Mouse (Mus musculus): ENCODE measurements around the gene P3h3. TPM values are rescaled to one million over a fixed set of nuclear protein-coding genes. Genes with fewer than 3 reads are reported as not detected.
"Not testable (repeated sequence)": the region's sequence is repeated elsewhere in the genome, so short reads cannot be mapped to it uniquely, and the experiment has no call there.

Gene P3h3
- polyA plus RNA-seq, 1 experiment from 2014 or later, result 16.4 TPM

DNA sequence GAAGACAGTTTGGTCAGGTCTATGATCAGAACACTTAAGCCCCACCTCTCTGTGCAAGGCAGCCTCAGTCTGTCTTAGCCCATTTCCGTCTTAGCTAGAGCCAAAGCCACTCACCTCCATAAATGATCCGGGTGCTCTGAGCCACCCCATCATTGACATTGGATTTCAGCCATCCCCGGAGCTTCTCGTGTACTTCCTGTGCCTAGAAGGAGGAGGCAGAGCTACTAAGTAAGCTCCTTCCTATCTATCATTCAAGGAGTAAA is 46.2 kb downstream of the P3h3 start:
- no peaks in the 10 kb centered on the region for H3K9me3 ChIP-seq
- H3K4me2 ChIP-seq, result no peak overlapping the region
- no peak overlapping the region for H3K9ac ChIP-seq
- no peak overlapping the region for H3K4me3 ChIP-seq
- ATAC-seq (ENCODE audit: low FRiP score), result no peak
- no peak overlapping the region for H3K27ac ChIP-seq
- 94% methylated on average over 4 of the region's 4 CpGs for WGBS
- H3K27me3 ChIP-seq, result no peaks in the 10 kb centered on the region
- H3K36me3 ChIP-seq, result peaks cover 29% of the 10 kb centered on the region
- H3K4me1 ChIP-seq (replicated peaks), result peaks cover 61% of the 10 kb centered on the region

DNA sequence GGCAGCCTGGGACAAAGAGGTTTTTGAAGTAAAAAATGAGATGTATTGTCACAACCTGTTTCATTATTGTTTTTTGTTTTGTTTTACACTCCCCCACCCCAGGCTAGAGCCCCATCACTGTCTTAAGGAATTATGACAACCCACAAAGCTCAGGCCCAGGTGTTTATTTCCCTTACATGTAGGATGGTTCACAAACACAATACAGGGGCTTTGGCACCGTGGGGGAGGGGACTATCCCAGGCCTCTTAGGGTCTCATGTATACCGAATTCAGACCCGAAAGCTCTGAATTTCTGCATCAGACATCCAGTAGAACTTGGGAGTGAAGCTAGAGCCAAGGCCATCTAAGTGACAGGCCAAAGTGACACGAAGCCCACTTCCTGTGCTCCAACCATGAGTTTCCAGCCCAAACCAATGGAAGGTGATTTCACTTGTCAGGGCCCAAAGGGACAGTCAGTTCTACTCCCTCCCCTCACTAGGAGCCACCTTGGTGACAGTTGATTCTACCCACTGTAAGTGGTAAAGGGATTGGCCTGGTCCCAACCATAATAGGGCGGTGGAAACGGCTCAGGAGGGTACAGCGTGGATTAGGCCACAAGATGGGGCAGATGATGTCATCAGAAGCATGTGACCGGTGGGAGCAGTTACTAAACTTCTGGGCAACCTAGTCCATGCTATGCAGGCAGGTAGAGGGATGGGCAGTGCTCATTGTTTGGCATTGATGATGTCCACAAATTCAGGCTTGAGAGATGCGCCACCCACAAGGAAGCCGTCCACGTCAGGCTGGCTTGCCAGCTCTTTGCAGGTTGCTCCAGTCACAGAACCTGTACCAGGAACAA is 46.8 kb downstream of the P3h3 start:
- not testable (repeated sequence) for H3K9ac ChIP-seq; H3K27me3 ChIP-seq; ATAC-seq (ENCODE audit: low FRiP score); H3K9me3 ChIP-seq; H3K4me3 ChIP-seq; H3K27ac ChIP-seq
- Histone ChIP-seq H3K36me3 (peaks cover 25% of the 10 kb centered on the region), H3K4me2 (0 out of 2 replicates have a peak overlapping the region, but pooled peaks have one; percentile 83), H3K4me1 (replicated peaks) (peaks cover 66% of the 10 kb centered on the region)
- WGBS, result 86% methylated on average over 11 of the region's 11 CpGs

DNA sequence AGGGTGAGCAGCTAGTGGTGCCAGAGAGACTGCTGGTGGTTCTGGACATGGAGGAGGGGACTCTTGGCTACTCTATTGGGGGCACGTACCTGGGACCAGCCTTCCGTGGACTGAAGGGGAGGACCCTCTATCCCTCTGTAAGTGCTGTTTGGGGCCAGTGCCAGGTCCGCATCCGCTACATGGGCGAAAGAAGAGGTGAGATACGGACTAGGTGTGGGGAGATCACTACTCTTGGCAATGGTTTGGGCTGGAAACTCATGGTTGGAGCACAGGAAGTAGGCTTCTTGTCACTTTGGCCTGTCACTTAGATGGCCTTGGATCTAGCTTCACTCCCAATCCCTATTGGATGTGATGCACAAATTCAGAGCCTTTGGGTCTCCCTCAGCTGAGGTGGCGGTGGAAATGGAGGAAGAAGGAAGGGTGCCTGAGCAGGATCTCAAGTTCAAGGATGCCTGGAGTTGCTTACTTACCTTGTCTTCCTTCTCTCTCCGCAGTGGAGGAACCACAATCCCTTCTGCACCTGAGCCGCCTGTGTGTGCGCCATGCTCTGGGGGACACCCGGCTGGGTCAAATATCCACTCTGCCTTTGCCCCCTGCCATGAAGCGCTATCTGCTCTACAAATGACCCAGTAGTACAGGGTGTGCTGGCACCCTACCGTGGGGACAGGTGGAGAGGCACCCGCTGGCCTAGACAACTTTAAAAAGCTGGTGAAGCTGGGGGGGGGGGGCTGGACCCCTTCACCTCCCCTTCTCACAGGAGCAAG is 47.6 kb downstream of the P3h3 start:
- H3K4me3 ChIP-seq, result peak overlapping the region; percentile 49
- peak overlapping the region; percentile 83 for H3K4me2 ChIP-seq
- WGBS, result 41% methylated on average over 14 of the region's 14 CpGs
- peaks cover 68% of the 10 kb centered on the region for H3K4me1 ChIP-seq (replicated peaks)
- peak overlapping the region; percentile 72 for H3K9ac ChIP-seq
- peak overlapping the region; percentile 83 for H3K27ac ChIP-seq
- no peaks in the 10 kb centered on the region for H3K27me3 ChIP-seq
- no peak for ATAC-seq (ENCODE audit: low FRiP score)
- peaks cover 16% of the 10 kb centered on the region for H3K36me3 ChIP-seq
- no peaks in the 10 kb centered on the region for H3K9me3 ChIP-seq

DNA sequence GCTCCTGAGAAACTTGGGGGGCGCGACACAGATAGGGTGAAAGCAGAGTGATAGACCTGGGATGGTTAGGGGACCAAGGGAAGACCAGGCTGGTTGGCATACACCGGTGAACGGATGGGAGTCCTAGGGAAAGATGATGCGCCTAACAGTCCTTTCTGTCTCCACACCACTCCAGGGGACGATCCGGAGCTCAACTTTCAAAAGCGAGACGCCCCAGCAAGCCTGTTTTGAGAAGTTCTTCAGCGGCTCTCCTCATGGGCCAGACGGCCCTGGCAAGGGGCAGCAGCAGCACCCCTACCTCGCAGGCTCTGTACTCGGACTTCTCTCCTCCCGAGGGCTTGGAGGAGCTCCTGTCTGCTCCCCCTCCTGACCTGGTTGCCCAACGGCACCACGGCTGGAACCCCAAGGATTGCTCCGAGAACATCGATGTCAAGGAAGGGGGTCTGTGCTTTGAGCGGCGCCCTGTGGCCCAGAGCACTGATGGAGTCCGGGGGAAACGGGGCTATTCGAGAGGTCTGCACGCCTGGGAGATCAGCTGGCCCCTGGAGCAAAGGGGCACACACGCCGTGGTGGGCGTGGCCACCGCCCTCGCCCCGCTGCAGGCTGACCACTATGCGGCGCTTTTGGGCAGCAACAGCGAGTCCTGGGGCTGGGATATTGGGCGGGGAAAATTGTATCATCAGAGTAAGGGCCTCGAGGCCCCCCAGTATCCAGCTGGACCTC is 48.3 kb downstream of the P3h3 start:
- Histone ChIP-seq H3K27me3 (no peaks in the 10 kb centered on the region), H3K4me3 (peak overlapping the region; percentile 49), H3K4me1 (replicated peaks) (peaks cover 60% of the 10 kb centered on the region), H3K4me2 (peak overlapping the region; percentile 83), H3K9me3 (no peaks in the 10 kb centered on the region), H3K36me3 (peaks cover 14% of the 10 kb centered on the region), H3K27ac (peak overlapping the region; percentile 83), H3K9ac (peak overlapping the region; percentile 72)
- under 1% methylated on average over 35 of the region's 35 CpGs for WGBS
- ATAC-seq (ENCODE audit: low FRiP score), result no peak

DNA sequence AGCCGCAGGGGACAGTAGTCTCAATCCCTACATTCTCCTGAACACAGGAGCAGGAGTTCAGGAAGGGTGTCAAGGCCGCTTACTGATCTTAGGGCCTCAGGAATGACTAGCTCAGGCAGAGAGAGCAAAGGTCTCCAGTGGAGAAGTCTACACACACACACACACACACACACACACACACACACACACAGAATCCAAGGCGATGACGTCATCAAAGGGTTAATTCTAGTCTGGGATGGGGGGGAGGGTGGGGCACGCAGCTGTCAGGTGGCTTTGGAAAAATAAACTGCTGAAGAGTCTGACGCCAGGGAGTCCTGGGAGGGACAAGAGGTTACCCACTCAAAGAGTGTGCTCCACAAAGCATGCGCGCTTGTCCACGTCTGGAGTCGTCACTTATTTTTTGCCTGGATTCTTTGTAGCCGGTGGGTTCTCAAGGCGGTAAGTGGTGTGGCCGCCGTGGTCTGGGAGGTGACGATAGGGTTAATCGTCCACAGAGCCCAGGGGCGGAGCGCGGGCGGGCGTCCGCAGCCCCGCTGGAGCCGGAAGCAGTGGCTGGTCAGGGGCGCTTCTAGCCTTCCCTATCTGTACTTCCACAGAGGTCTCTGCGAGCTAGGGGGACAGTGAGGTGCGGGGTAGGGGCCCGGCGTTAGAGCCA is 49.1 kb downstream of the P3h3 start, which contains the start of gene Spsb2:
Gene Spsb2, plus strand, starts transcription at position 304 of the 655 bp plus-strand sequence.
- peak within 1 kb of the TSS; percentile 83 for H3K4me2 ChIP-seq
- H3K27me3 ChIP-seq, result no peaks in the 10 kb centered on the region
- H3K27ac ChIP-seq, result peak within 1 kb of the TSS; percentile 83
- no peaks in the 10 kb centered on the region for H3K9me3 ChIP-seq
- peaks cover 14% of the 10 kb centered on the region for H3K36me3 ChIP-seq
- peak within 1 kb of the TSS; percentile 49 for H3K4me3 ChIP-seq
- H3K4me1 ChIP-seq (replicated peaks), result peaks cover 58% of the 10 kb centered on the region
- peak within 1 kb of the TSS; percentile 72 for H3K9ac ChIP-seq
- ATAC-seq (ENCODE audit: low FRiP score), result peak; percentile 11
- 3% methylated on average over 28 of the region's 29 CpGs for WGBS

DNA sequence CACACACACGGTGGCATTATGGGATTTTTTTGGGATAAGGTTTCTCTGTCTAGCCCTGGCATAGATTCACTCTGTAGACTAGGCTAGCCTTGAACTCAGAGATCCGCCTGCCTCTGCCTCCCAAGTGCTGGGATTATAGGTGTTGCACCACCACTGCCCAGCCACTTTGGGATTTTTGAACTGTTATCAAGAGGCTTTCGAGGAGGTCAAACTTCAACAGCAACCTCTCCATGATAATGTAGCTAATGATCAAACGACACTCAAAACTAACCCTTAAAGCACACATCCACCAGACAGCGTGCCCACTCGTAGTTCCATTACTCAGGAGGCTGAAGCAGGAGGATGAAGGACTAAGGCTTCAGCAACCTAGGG is 49.6 kb downstream of the P3h3 start:
- Histone ChIP-seq H3K27me3 (no peaks in the 10 kb centered on the region), H3K27ac (peak overlapping the region; percentile 83), H3K9ac (peak overlapping the region; percentile 72; the same call in 1 of the 2 replicates), H3K4me2 (peak overlapping the region; percentile 83), H3K36me3 (peaks cover 14% of the 10 kb centered on the region), H3K9me3 (no peaks in the 10 kb centered on the region), H3K4me3 (peak overlapping the region; percentile 49; the same call in 1 of the 2 replicates), H3K4me1 (replicated peaks) (peaks cover 54% of the 10 kb centered on the region)
- no peak for ATAC-seq (ENCODE audit: low FRiP score)
- WGBS, result 85% methylated on average over 6 of the region's 6 CpGs

DNA sequence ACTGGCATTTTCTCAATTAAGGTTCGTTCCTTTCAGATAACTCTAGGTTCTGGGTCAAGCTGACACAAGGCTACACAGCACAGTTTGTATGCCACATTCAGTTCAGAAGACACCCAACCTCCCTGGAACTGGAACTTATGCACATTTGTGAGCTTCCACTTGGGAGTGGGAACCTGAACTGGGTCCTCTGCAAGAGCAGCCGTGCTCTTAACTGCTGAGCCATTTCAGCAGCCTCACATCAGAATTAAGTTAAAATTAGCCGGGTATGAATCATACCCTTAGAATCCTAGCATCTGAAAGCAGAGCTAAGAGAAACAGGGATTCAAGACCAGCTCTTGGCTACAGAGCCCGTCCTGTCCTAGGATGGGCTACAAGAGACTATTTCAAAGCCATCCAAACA is 50.2 kb downstream of the P3h3 start:
- Histone ChIP-seq H3K4me3 (no peak overlapping the region), H3K9ac (no peak overlapping the region), H3K9me3 (no peaks in the 10 kb centered on the region), H3K4me2 (no peak overlapping the region), H3K36me3 (peaks cover 14% of the 10 kb centered on the region), H3K4me1 (replicated peaks) (peaks cover 48% of the 10 kb centered on the region), H3K27me3 (peaks cover 3% of the 10 kb centered on the region; the same call in 1 of the 2 replicates), H3K27ac (no peak overlapping the region)
- ATAC-seq (ENCODE audit: low FRiP score), result no peak
- 93% methylated on average over 4 of the region's 4 CpGs for WGBS

DNA sequence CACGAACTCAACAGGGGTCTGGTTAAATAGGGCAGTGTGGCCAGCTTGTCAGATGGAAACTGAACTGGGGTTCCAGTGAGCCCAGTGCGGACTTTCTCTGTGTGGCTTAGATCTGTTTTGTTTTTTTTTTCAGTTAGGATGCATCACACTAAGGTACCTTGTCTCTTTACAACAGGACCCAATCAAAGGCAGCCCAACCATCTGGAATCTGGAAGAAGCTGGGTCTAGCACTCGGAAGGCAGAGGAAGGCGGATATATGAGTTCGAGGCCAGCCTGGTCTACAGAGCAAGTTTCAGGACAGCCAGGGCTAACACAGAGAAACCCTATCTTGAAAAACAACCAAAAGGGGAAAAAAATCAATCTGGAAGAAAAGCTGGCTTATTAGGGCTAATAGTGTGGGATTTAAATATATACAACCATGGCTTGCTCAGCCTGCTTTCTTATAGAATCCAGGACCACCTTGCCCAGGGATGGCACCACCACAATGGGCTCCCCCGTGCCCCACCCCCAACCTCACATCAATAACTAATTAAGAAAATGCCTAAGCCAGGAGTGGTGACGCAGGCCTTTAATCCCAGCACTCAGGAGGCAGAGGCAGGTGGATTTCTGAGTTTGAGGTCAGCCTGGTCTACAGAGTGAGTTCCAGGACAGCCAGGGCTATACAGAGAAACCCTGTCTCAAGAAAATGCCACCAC is 51.0 kb downstream of the P3h3 start:
- WGBS, result 77% methylated on average over 7 of the region's 7 CpGs
- no peaks in the 10 kb centered on the region for H3K9me3 ChIP-seq
- H3K4me2 ChIP-seq, result peak overlapping the region; percentile 63
- 0 out of 2 replicates have a peak overlapping the region, but pooled peaks have one; percentile 44 for H3K4me3 ChIP-seq
- peak overlapping the region; percentile 84 for H3K27ac ChIP-seq
- H3K9ac ChIP-seq, result peak overlapping the region; percentile 43; the same call in 1 of the 2 replicates
- H3K4me1 ChIP-seq (replicated peaks), result peaks cover 40% of the 10 kb centered on the region
- H3K36me3 ChIP-seq, result peaks cover 8% of the 10 kb centered on the region
- no peak for ATAC-seq (ENCODE audit: low FRiP score)
- peaks cover 3% of the 10 kb centered on the region; the same call in 1 of the 2 replicates for H3K27me3 ChIP-seq

DNA sequence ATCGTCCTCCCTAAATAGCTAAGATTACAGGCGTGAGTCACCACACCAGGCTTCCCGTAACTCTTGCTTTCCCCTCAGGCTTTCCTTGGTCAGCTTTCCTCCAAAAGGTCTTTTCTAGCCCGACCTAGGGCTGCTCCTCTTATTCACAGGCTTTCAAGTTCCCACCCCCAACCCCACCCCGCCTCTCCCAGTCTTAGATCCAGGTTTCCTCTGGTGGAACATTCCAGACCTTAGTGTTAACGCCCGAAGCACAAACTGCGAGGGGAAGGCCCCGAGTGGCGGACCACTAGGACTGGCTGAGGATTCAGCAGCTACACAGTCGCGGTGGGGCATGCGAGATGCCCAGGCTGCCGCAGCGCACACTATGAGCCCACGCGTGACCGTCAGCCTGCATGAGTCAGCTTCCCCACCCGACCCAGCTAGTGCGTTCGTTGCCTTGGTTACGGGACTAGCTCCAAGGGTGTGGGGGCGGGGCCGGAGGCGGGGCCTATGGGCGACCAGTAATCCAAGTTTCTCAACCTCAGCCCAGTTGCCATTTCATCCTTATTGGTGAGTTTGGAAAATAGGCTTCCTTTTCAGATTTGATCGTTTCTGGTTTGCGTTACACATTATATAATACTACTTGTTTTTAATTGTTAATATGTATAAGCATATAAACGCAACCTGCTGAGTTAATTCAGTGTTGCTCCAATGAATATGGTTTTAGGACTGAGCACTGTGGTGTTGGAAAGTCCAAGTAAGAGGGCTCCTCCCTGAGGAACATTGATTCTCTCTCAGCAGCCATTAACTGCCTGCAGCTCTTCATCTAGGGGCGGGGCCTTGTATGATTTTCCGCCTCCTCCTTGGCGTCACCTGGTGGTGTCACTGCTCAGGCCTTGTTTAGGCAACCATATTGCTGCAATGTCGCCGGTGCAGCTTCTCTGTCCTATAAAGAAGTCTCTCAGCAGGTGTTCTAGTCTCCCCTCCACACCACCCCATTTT is 51.9 kb downstream of the P3h3 start:
- 2% methylated on average over 34 of the region's 34 CpGs for WGBS
- H3K4me3 ChIP-seq, result peak overlapping the region; percentile 44
- H3K36me3 ChIP-seq, result peaks cover 4% of the 10 kb centered on the region
- H3K4me2 ChIP-seq, result peak overlapping the region; percentile 63
- peak overlapping the region; percentile 84 for H3K27ac ChIP-seq
- H3K4me1 ChIP-seq (replicated peaks), result peaks cover 40% of the 10 kb centered on the region
- no peaks in the 10 kb centered on the region for H3K9me3 ChIP-seq
- H3K27me3 ChIP-seq, result peaks cover 3% of the 10 kb centered on the region; the same call in 1 of the 2 replicates
- ATAC-seq (ENCODE audit: low FRiP score), result peak; percentile 87
- H3K9ac ChIP-seq, result peak overlapping the region; percentile 63

DNA sequence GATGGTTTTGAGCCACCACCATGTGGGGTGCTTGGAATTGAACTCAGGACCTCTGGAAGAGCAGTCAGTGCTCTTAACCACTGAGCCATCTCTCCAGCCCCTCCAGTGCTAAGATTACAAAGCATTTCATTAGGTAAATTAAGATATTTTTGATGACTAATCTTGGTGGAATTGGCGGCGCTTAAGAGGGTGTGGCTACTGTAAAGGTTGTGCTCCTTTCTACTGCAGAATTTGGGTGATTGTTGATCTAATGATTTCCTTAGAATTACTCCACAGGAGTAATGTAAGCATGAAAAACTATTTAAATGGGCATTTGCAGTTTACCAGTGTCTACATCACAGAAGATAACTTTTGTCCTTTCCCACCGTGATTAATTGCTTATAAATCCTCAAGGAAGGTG is 53.2 kb downstream of the P3h3 start:
- WGBS, result 94% methylated on average over 3 of the region's 3 CpGs
- Histone ChIP-seq H3K9ac (no peak overlapping the region), H3K4me3 (no peak overlapping the region), H3K36me3 (no peaks in the 10 kb centered on the region), H3K27me3 (peaks cover 3% of the 10 kb centered on the region; the same call in 1 of the 2 replicates), H3K27ac (no peak overlapping the region), H3K4me2 (no peak overlapping the region), H3K4me1 (replicated peaks) (peaks cover 30% of the 10 kb centered on the region), H3K9me3 (no peaks in the 10 kb centered on the region)
- ATAC-seq (ENCODE audit: low FRiP score), result no peak
